Mouse (Mus musculus) embryonic facial prominence, embryonic 14.5 days (tissue): Measurements from ENCODE around the gene 6430548M08Rik. TPM values are rescaled to one million over a fixed set of nuclear protein-coding genes. Genes with fewer than 3 reads are reported as not detected.

Source experiments
- ATAC-seq: fragments of 200-750 bp; cut with Nextera tagmentation; 2 replicates; pipeline ENCODE4 v1.8.0; 2017; ENCODE audit warnings: low read depth, moderate number of reproducible peaks, moderate TSS enrichment
- DNase-seq: peaks from one replicate; pipeline ENCODE4 v3.0.0-alpha.2; 2015; ENCODE audit warnings: low spot score
- H3K27ac ChIP-seq: fragments of 300-500 bp; sonication (generic); replicated peaks from 2 replicates; pipeline ENCODE4 v1.5.1; 2014; ENCODE audit warnings: low read depth, mild to moderate bottlenecking, low read length, moderate library complexity
- H3K27me3 ChIP-seq: fragments of 300-500 bp; sonication (generic); replicated peaks from 2 replicates; pipeline ENCODE4 v1.6.1; 2014; ENCODE audit warnings: low read length; ENCODE audit not compliant: control insufficient read depth, insufficient read depth
- H3K36me3 ChIP-seq: fragments of 300-500 bp; sonication (generic); 2 replicates; pipeline ENCODE4 v1.6.1; 2014; ENCODE audit warnings: low read length, mixed read lengths; ENCODE audit not compliant: control insufficient read depth, insufficient read depth
- H3K4me1 ChIP-seq: fragments of 300-500 bp; sonication (generic); 2 replicates; pipeline ENCODE4 v1.6.1; 2014; ENCODE audit warnings: antibody characterized with exemption, low read length; ENCODE audit not compliant: control insufficient read depth, insufficient read depth
- H3K4me2 ChIP-seq: fragments of 300-500 bp; sonication (generic); 2 replicates; pipeline ENCODE4 v1.6.1; 2014; ENCODE audit warnings: low read depth, mild to moderate bottlenecking, low read length, moderate library complexity, mixed read lengths
- H3K4me3 ChIP-seq: fragments of 300-500 bp; sonication (generic); 2 replicates; pipeline ENCODE4 v1.5.1; 2014; ENCODE audit warnings: low read depth, mild to moderate bottlenecking, low read length
- H3K9ac ChIP-seq: fragments of 300-500 bp; sonication (generic); 2 replicates; pipeline ENCODE4 v1.6.1; 2014; ENCODE audit warnings: low read depth, mild to moderate bottlenecking, low read length, moderate library complexity, mixed read lengths
- H3K9me3 ChIP-seq: fragments of 300-500 bp; sonication (generic); 2 replicates; pipeline ENCODE4 v1.6.1; 2016; ENCODE audit warnings: low read length; ENCODE audit not compliant: control insufficient read depth
- WGBS: fragments of 180-500 bp; shearing (Covaris S2); extraction: QIAGEN DNeasy Blood & Tissue Kit; methylation state at CpG from one replicate; pipeline ENCODE4 v1.1.7; 2014; 5-methylcytosine and 5-hydroxymethylcytosine counted together
- polyA plus RNA-seq: library from polyadenylated mRNA; unstranded; fragments of >200 nt; fragmentation: Nextera tagmentation; extraction: Ambion mirVana; gene quantifications from 2 replicates; pipeline ENCODE4 v1.2.1, GENCODE M21; 2014

6430548M08Rik gene
- polyA plus RNA-seq, 1 experiment from 2014 or later: 8.5 TPM

- no peaks in the 10 kb centered on the region for H3K27me3 ChIP-seq
- ATAC-seq (no peak), DNase-seq (no peak)
- H3K4me2 ChIP-seq: no peak overlapping the region
- H3K27ac ChIP-seq: no peak overlapping the region
- H3K9ac ChIP-seq: no peak overlapping the region
- H3K9me3 ChIP-seq: no peaks in the 10 kb centered on the region
- 39% methylated on average over 6 of the region's 6 CpGs for WGBS
- H3K4me1 ChIP-seq: 0 out of 2 replicates have a peak, but pooled peaks cover 8% of the 10 kb centered on the region
- no peak overlapping the region for H3K4me3 ChIP-seq
- H3K36me3 ChIP-seq: no peaks in the 10 kb centered on the region
Observed at GRCm38 (mm10) chr8:120124261-120124660, 10.3 kb downstream of the 6430548M08Rik start.

- ATAC-seq (peak; percentile 47; the same call in 1 of the 2 replicates), DNase-seq (peak; percentile 27)
- H3K27me3 ChIP-seq: no peaks in the 10 kb centered on the region
- H3K9me3 ChIP-seq: no peaks in the 10 kb centered on the region
- H3K4me3 ChIP-seq: no peak overlapping the region
- H3K36me3 ChIP-seq: no peaks in the 10 kb centered on the region
- WGBS: 45% methylated on average over 7 of the region's 7 CpGs
- 0 out of 2 replicates have a peak, but pooled peaks cover 8% of the 10 kb centered on the region for H3K4me1 ChIP-seq
- no peak overlapping the region for H3K4me2 ChIP-seq
- H3K27ac ChIP-seq: no peak overlapping the region
- H3K9ac ChIP-seq: no peak overlapping the region
Observed at GRCm38 (mm10) chr8:120124836-120125389, 11.0 kb downstream of the 6430548M08Rik start.

GRCm38 (mm10) chr8:120126357-120127161 is 12.6 kb downstream of the 6430548M08Rik start:
- Histone ChIP-seq H3K4me1 (0 out of 2 replicates have a peak, but pooled peaks cover 5% of the 10 kb centered on the region), H3K9ac (0 out of 2 replicates have a peak overlapping the region, but pooled peaks have one; percentile 10), H3K4me2 (no peak overlapping the region), H3K4me3 (no peak overlapping the region), H3K9me3 (no peaks in the 10 kb centered on the region), H3K27ac (peak overlapping the region; percentile 52; the same call in 1 of the 2 replicates), H3K27me3 (no peaks in the 10 kb centered on the region), H3K36me3 (no peaks in the 10 kb centered on the region)
- ATAC-seq: no peak
- DNase-seq: peak; percentile 38
- 26% methylated on average over 14 of the region's 14 CpGs for WGBS

GRCm38 (mm10) chr8:120129547-120129946 is 15.6 kb downstream of the 6430548M08Rik start:
- no peak overlapping the region for H3K4me2 ChIP-seq
- 0 out of 2 replicates have a peak overlapping the region, but pooled peaks have one; percentile 13 for H3K27ac ChIP-seq
- 0 out of 2 replicates have a peak, but pooled peaks cover 5% of the 10 kb centered on the region for H3K4me1 ChIP-seq
- H3K4me3 ChIP-seq: no peak overlapping the region
- 40% methylated on average over 4 of the region's 4 CpGs for WGBS
- ATAC-seq (no peak), DNase-seq (peak; percentile 35)
- H3K9me3 ChIP-seq: no peaks in the 10 kb centered on the region
- no peaks in the 10 kb centered on the region for H3K27me3 ChIP-seq
- H3K9ac ChIP-seq: no peak overlapping the region
- no peaks in the 10 kb centered on the region for H3K36me3 ChIP-seq

- no peak overlapping the region for H3K27ac ChIP-seq
- no peak overlapping the region for H3K4me3 ChIP-seq
- 87% methylated on average over 8 of the region's 8 CpGs for WGBS
- 0 out of 2 replicates have a peak, but pooled peaks cover 5% of the 10 kb centered on the region for H3K4me1 ChIP-seq
- no peak for DNase-seq
- no peak overlapping the region for H3K9ac ChIP-seq
- no peaks in the 10 kb centered on the region for H3K36me3 ChIP-seq
- H3K4me2 ChIP-seq: no peak overlapping the region
- no peaks in the 10 kb centered on the region for H3K9me3 ChIP-seq
- ATAC-seq: no peak
- no peaks in the 10 kb centered on the region for H3K27me3 ChIP-seq
Observed at GRCm38 (mm10) chr8:120131158-120131557, 17.2 kb downstream of the 6430548M08Rik start.

- Histone ChIP-seq H3K9me3 (no peaks in the 10 kb centered on the region), H3K36me3 (no peaks in the 10 kb centered on the region), H3K27me3 (no peaks in the 10 kb centered on the region), H3K9ac (no peak overlapping the region), H3K4me3 (no peak overlapping the region), H3K4me1 (no peaks in the 10 kb centered on the region), H3K27ac (no peak overlapping the region), H3K4me2 (no peak overlapping the region)
- 74% methylated on average over 7 of the region's 7 CpGs for WGBS
- ATAC-seq: no peak
- DNase-seq: no peak
Observed at GRCm38 (mm10) chr8:120133169-120133568, 19.2 kb downstream of the 6430548M08Rik start.

- no peak for DNase-seq
- no peak overlapping the region for H3K27ac ChIP-seq
- no peaks in the 10 kb centered on the region for H3K36me3 ChIP-seq
- 92% methylated on average over 7 of the region's 7 CpGs for WGBS
- no peaks in the 10 kb centered on the region for H3K27me3 ChIP-seq
- H3K9me3 ChIP-seq: no peaks in the 10 kb centered on the region
- no peak overlapping the region for H3K4me3 ChIP-seq
- H3K4me2 ChIP-seq: no peak overlapping the region
- H3K4me1 ChIP-seq: no peaks in the 10 kb centered on the region
- no peak for ATAC-seq
- H3K9ac ChIP-seq: no peak overlapping the region
Observed at GRCm38 (mm10) chr8:120135687-120136086, 21.7 kb downstream of the 6430548M08Rik start.

GRCm38 (mm10) chr8:120136618-120137017 is 22.7 kb downstream of the 6430548M08Rik start:
- Histone ChIP-seq H3K27ac (no peak overlapping the region), H3K36me3 (no peaks in the 10 kb centered on the region), H3K9ac (no peak overlapping the region), H3K4me2 (no peak overlapping the region), H3K4me1 (no peaks in the 10 kb centered on the region), H3K27me3 (no peaks in the 10 kb centered on the region), H3K9me3 (no peaks in the 10 kb centered on the region), H3K4me3 (no peak overlapping the region)
- DNase-seq (no peak), ATAC-seq (no peak)
- WGBS: 70% methylated on average over 7 of the region's 7 CpGs
